Mouse (Mus musculus) liver, embryonic 18 days (tissue): ENCODE measurements around the gene Sgpl1. TPM values are rescaled to one million over a fixed set of nuclear protein-coding genes. Genes with fewer than 3 reads are reported as not detected.

Experiments used
- polyA plus RNA-seq: library from polyadenylated mRNA; depleted of rRNA; stranded (reverse); fragments of >200 nt; gene quantifications from 2 replicates; pipeline ENCODE4 v1.2.3, GENCODE M21; 2012; rRNA removed

Sgpl1 gene
- polyA plus RNA-seq, result 14.5 and 15.1 TPM in 2 replicates

GRCm38 (mm10) chr10:61147157-61148040 is at the start of gene Sgpl1:
Gene Sgpl1 (minus strand): TSS chr10:61147703.

GRCm38 (mm10) chr10:61171654-61172053 is 24.2 kb upstream of the Sgpl1 start, which contains the start of gene Tbata:
Gene Tbata (plus strand): TSS chr10:61171954.

GRCm38 (mm10) chr10:61089170-61090142 is 58.0 kb downstream of the Sgpl1 start, which contains the start of gene Pcbd1:
Gene Pcbd1 (plus strand): TSS chr10:61089331.

Other genes with a start within 250 kb of the Sgpl1 start
- 191 and 213 TPM in 2 replicates for gene Pcbd1, start 58.4 kb downstream of the Sgpl1 start, polyA plus RNA-seq
- gene Tbata, start 24.3 kb upstream of the Sgpl1 start, polyA plus RNA-seq, result not detected in 2 replicates
- gene Adamts14, start 125.7 kb upstream of the Sgpl1 start, polyA plus RNA-seq, result 0.70 and 0.85 TPM in 2 replicates
- gene Prf1, start 150.1 kb upstream of the Sgpl1 start, polyA plus RNA-seq, result 0.07 and 0.16 TPM in 2 replicates
- 4.2 and 4.8 TPM in 2 replicates for gene Pald1, start 235.8 kb upstream of the Sgpl1 start, polyA plus RNA-seq